Mouse (Mus musculus) layer of hippocampus, adult 8-10 months (tissue): ENCODE results near the gene Cldn10. TPM values are rescaled to one million over a fixed set of nuclear protein-coding genes. Genes with fewer than 3 reads are reported as not detected.
"Not testable (repeated sequence)": the region's sequence is repeated elsewhere in the genome, so short reads cannot be mapped to it uniquely, and the experiment has no call there.

Experiments
- DNase-seq, 2 experiments: peaks; one replicate each; pipeline ENCODE4 v3.0.0; 2022; ENCODE audit warnings: low spot score in 2 of 2
- total RNA-seq, 4 experiments: library from RNA; stranded (reverse); gene quantifications; 2 replicates each; pipeline ENCODE4 v1.2.4; 2022

Cldn10 gene
- total RNA-seq: 10 to 100 TPM; 33.3 to 41.9 (median 35.4) TPM

GRCm38 (mm10) chr14:118787621-118788020 lies at the start of gene Cldn10:
TSS of gene Cldn10 (plus strand) at chr14:118787908.
- DNase-seq: no peak

GRCm38 (mm10) chr14:118741780-118742179 lies 45.9 kb upstream of the Cldn10 start:
- DNase-seq: no peak

GRCm38 (mm10) chr14:118742862-118743261 lies 44.8 kb upstream of the Cldn10 start:
- no peak for DNase-seq

- no peak for DNase-seq
These were observed 38.6 kb upstream of the Cldn10 start for GRCm38 (mm10) chr14:118749068-118749467.

- no peak for DNase-seq
These were observed 38.0 kb upstream of the Cldn10 start for GRCm38 (mm10) chr14:118749715-118750114.

- DNase-seq: no peak
These were observed 37.1 kb upstream of the Cldn10 start for GRCm38 (mm10) chr14:118750505-118751192.

GRCm38 (mm10) chr14:118751193-118751753 lies 36.4 kb upstream of the Cldn10 start:
- DNase-seq: no peak

- no peak for DNase-seq
These were observed 31.7 kb upstream of the Cldn10 start for GRCm38 (mm10) chr14:118756015-118756414.

GRCm38 (mm10) chr14:118756566-118756965 lies 31.1 kb upstream of the Cldn10 start:
- no peak for DNase-seq

GRCm38 (mm10) chr14:118763362-118763761 lies 24.3 kb upstream of the Cldn10 start:
- not testable (repeated sequence) for DNase-seq

GRCm38 (mm10) chr14:118763917-118764495 lies 23.7 kb upstream of the Cldn10 start:
- DNase-seq: no peak

- no peak for DNase-seq
These were observed 22.4 kb upstream of the Cldn10 start for GRCm38 (mm10) chr14:118765306-118765705.

- no peak for DNase-seq
These were observed 21.8 kb upstream of the Cldn10 start for GRCm38 (mm10) chr14:118765951-118766350.

GRCm38 (mm10) chr14:118766368-118766767 lies 21.3 kb upstream of the Cldn10 start:
- no peak for DNase-seq

- peak; percentile 73 to 83 for DNase-seq
These were observed 19.9 kb upstream of the Cldn10 start for GRCm38 (mm10) chr14:118767673-118768353.

- DNase-seq: no peak
These were observed 19.4 kb upstream of the Cldn10 start for GRCm38 (mm10) chr14:118768354-118768713.

- no peak for DNase-seq
These were observed 14.0 kb upstream of the Cldn10 start for GRCm38 (mm10) chr14:118773668-118774067.

GRCm38 (mm10) chr14:118774507-118775428 lies 12.9 kb upstream of the Cldn10 start:
- no peak for DNase-seq

GRCm38 (mm10) chr14:118775554-118775953 lies 12.2 kb upstream of the Cldn10 start:
- DNase-seq: no peak

- DNase-seq: no peak
These were observed 11.3 kb upstream of the Cldn10 start for GRCm38 (mm10) chr14:118776372-118776771.

GRCm38 (mm10) chr14:118777478-118777877 lies 10.2 kb upstream of the Cldn10 start:
- no peak for DNase-seq
